Mouse (Mus musculus) layer of hippocampus, postnatal 10 days (tissue): Measurements from ENCODE around the gene Gpr83. TPM values are rescaled to one million over a fixed set of nuclear protein-coding genes. Genes with fewer than 3 reads are reported as not detected.
A peak's percentile ranks its signal among the peaks of the same experiment; 100 is the strongest.

Experiments used
- DNase-seq, 2 experiments: peaks; one replicate each; pipeline ENCODE4 v3.0.0; 2021; ENCODE audit warnings: low spot score in 2 of 2
- long read RNA-seq: library from polyadenylated mRNA; stranded (forward); transcript quantifications from one replicate; pipeline ENCODE4 v2.0.0, GENCODE M21; 2023
- total RNA-seq, 2 experiments: library from RNA; stranded (reverse); gene quantifications; 2 replicates each; pipeline ENCODE4 v1.2.3; 2021

Gene Gpr83
- total RNA-seq = 1 to 10 TPM; 7.5 to 7.7 TPM
- long read RNA-seq, transcript Gpr83-201 (4 exons, 3,586 nt) = major isoform, 6 of 8 reads
- long read RNA-seq, partial matches to known transcripts = 0 of 8 reads
- long read RNA-seq, other reads (novel, unspliced or antisense) = 1 of 8 reads

GRCm38 (mm10) chr9:14859868-14860639 is at the start of gene Gpr83:
Gpr83 (plus strand) TSS chr9:14860210.
- DNase-seq = peak; percentile 34 to 48

- DNase-seq = no peak
These were observed 38.6 kb upstream of the Gpr83 start for GRCm38 (mm10) chr9:14821396-14821795.

- DNase-seq = no peak
These were observed 35.2 kb upstream of the Gpr83 start for GRCm38 (mm10) chr9:14824840-14825239.

- no peak for DNase-seq
These were observed 32.1 kb upstream of the Gpr83 start for GRCm38 (mm10) chr9:14827875-14828274.

GRCm38 (mm10) chr9:14832046-14832445 is 28.0 kb upstream of the Gpr83 start:
- no peak for DNase-seq

- no peak for DNase-seq
These were observed 24.5 kb upstream of the Gpr83 start for GRCm38 (mm10) chr9:14835335-14836075.

GRCm38 (mm10) chr9:14839527-14839926 is 20.5 kb upstream of the Gpr83 start:
- no peak for DNase-seq

GRCm38 (mm10) chr9:14839970-14840369 is 20.0 kb upstream of the Gpr83 start:
- DNase-seq = no peak

- DNase-seq = no peak
These were observed 17.9 kb upstream of the Gpr83 start for GRCm38 (mm10) chr9:14841878-14842761.

GRCm38 (mm10) chr9:14843311-14843857 is 16.6 kb upstream of the Gpr83 start:
- no peak for DNase-seq

GRCm38 (mm10) chr9:14843901-14844300 is 16.1 kb upstream of the Gpr83 start:
- no peak for DNase-seq

GRCm38 (mm10) chr9:14846428-14846827 is 13.6 kb upstream of the Gpr83 start:
- no peak for DNase-seq

GRCm38 (mm10) chr9:14848267-14848935 is 11.6 kb upstream of the Gpr83 start:
- no peak for DNase-seq

- DNase-seq = no peak
These were observed 5.4 kb upstream of the Gpr83 start for GRCm38 (mm10) chr9:14854585-14854984.

GRCm38 (mm10) chr9:14856922-14857654 is 2.9 kb upstream of the Gpr83 start:
- DNase-seq = no peak

GRCm38 (mm10) chr9:14858170-14858706 is 1.8 kb upstream of the Gpr83 start:
- no peak for DNase-seq

- DNase-seq = no peak
These were observed 1.2 kb upstream of the Gpr83 start for GRCm38 (mm10) chr9:14858782-14859181.

GRCm38 (mm10) chr9:14863126-14863525 is 3.1 kb downstream of the Gpr83 start:
- DNase-seq = no peak

GRCm38 (mm10) chr9:14864726-14865125 is 4.7 kb downstream of the Gpr83 start:
- no peak for DNase-seq
